Mouse (Mus musculus) mature B cell (primary cell): ENCODE measurements around the gene Cox19.

Experiments
- in situ Hi-C: fragments of 300-500 bp; cut with MboI; formaldehyde crosslinking; loops from 2 replicates; pipeline ENCODE4 v1.14.3; 2019

Cox19 gene

GRCm38 (mm10) chr5:139294089-139294488 lies 57.1 kb downstream of the Cox19 start:
- in situ Hi-C loops: no loop called here

GRCm38 (mm10) chr5:139291811-139292560 lies 59.2 kb downstream of the Cox19 start:
- in situ Hi-C loops: no loop called here

- in situ Hi-C loops: no loop called here
Observed at GRCm38 (mm10) chr5:139290467-139291259, 60.6 kb downstream of the Cox19 start.

- in situ Hi-C loops: no loop called here
Observed at GRCm38 (mm10) chr5:139288591-139288990, 62.6 kb downstream of the Cox19 start.

GRCm38 (mm10) chr5:139287787-139288186 lies 63.4 kb downstream of the Cox19 start:
- in situ Hi-C loops: no loop called here

GRCm38 (mm10) chr5:139287099-139287498 lies 64.1 kb downstream of the Cox19 start:
- in situ Hi-C loops: no loop called here
